Mouse (Mus musculus): ENCODE results near the gene Prodh2. TPM values are rescaled to one million over a fixed set of nuclear protein-coding genes. Genes with fewer than 3 reads are reported as not detected.

Gene Prodh2
- 218 and 246 TPM in 2 replicates for polyA plus RNA-seq (2012; rRNA removed)

DNA sequence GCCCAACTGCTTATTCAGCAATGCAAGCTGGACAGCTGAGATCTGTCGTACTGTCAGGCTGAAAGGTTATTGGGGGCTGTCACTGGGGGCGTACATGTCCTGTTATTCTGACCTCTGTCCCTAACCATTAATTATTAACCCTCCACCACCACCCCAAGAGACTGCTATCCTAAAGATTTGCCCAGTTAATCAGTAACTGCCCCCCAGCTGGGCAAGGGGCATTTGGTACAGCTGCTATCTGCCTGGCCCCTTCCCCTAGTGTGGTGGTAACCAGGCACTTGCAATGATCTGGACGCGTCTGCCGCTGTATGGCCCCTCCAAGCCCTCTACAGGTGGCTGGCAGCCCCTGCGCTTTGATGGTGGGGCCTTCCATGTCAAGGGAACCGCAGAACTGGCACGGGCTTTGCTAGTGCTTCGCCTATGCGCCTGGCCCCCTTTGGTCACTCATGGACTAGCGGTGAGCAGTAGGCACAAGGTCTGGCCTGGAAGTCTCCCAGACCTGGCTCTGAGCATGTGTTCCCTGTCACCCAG is at the start of gene Prodh2:
TSS of gene Prodh2 (plus strand) at position 222 of the 531 bp plus-strand sequence.
- H3K27ac ChIP-seq (ENCODE audit: insufficient read depth, low read depth, low read length): peak within 1 kb of the TSS; percentile 70
- no peaks in the 10 kb centered on the region for H3K27me3 ChIP-seq (replicated peaks; ENCODE audit: control insufficient read depth, insufficient read depth, low read length)
- H3K36me3 ChIP-seq (ENCODE audit: control insufficient read depth, insufficient read depth, low read length): no peaks in the 10 kb centered on the region
- peak; percentile 85 for DNase-seq
- 30% methylated on average over 11 of the region's 11 CpGs for WGBS
- H3K4me3 ChIP-seq (ENCODE audit: insufficient read depth, low read depth, low read length): peak within 1 kb of the TSS; percentile 50
- no peaks in the 10 kb centered on the region for H3K4me1 ChIP-seq (ENCODE audit: control insufficient read depth, insufficient read depth, low read length)
- no peak for TF ChIP-seq POLR2A (IDR thresholded peaks at IDR 0.05; ENCODE audit: low read depth, low read length)
- TF ChIP-seq CTCF (conservative IDR thresholded peaks at IDR 0.05; ENCODE audit: insufficient read depth, insufficient read length, low read depth, low read length): 0 out of 2 replicates have a peak, but pooled peaks have one; percentile 8

DNA sequence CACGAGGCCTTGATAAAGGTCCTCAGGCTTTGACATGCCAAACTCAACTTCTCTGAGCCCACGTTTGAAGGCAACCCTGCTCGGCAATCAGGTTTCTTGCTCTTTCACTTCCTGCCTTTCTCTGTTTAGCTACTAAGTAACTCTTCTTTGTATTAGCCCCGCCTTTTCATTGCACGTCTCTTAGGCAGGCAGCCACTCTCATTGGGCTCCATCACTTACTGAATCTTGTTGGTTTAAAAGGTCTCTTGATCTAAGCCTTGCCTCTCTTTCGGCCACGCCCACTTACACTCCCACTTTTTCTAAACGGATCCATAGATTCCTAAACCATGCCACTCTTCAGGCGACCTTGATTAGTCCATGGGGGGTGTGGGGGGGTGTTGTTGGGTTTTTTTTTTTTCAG is 49.7 kb upstream of the Prodh2 start:
- Histone ChIP-seq H3K27me3 (replicated peaks; ENCODE audit: control insufficient read depth, insufficient read depth, low read length) (no peaks in the 10 kb centered on the region), H3K36me3 (ENCODE audit: control insufficient read depth, insufficient read depth, low read length) (no peaks in the 10 kb centered on the region), H3K4me3 (ENCODE audit: insufficient read depth, low read depth, low read length) (no peak overlapping the region), H3K27ac (ENCODE audit: insufficient read depth, low read depth, low read length) (no peak overlapping the region), H3K4me1 (ENCODE audit: control insufficient read depth, insufficient read depth, low read length) (no peaks in the 10 kb centered on the region)
- WGBS: 27% methylated on average over 9 of the region's 9 CpGs
- TF ChIP-seq POLR2A (IDR thresholded peaks at IDR 0.05; ENCODE audit: low read depth, low read length) (no peak), CTCF (conservative IDR thresholded peaks at IDR 0.05; ENCODE audit: insufficient read depth, insufficient read length, low read depth, low read length) (no peak)
- DNase-seq: no peak

DNA sequence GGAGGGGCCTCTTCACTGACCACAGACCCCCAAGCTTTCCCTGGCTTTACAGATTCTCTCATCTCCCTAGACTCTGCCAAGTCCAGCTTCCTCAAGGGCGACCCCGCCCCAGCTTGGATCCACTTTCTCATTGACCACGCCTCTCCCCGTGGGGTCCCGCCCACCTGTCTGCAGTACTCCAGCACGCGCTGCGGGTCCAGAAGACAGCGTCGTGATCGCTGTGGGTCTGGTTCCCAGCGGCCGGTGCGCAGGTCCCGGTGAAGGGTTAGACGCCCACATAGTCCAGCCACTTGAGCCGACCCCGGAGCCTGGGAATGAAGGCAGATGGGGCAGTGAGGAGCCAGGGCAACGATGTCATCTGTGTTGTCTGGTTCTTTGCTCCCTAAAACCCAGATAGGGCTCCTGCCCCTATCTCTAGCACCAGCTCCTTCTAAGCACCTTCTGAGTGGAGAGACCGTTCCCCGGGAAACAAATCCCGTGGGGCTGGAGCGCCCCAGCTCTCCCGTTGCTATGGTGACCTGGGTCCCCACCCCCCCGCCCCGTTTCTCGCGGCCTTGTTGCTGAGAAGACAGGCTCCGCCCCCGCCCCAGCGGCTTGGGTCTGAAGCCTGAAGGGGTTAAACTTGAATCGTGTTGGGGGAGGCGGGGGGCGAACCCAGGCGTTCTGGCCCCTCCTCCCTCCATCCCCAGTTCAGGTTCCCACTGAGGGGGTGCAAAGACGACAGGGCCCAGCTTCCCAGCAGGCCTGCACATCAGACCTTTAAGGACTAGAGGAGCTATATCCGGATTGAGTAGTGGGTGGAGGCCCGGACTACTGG is 49.1 kb upstream of the Prodh2 start:
- Histone ChIP-seq H3K27ac (ENCODE audit: insufficient read depth, low read depth, low read length) (no peak overlapping the region), H3K36me3 (ENCODE audit: control insufficient read depth, insufficient read depth, low read length) (no peaks in the 10 kb centered on the region), H3K27me3 (replicated peaks; ENCODE audit: control insufficient read depth, insufficient read depth, low read length) (no peaks in the 10 kb centered on the region), H3K4me1 (ENCODE audit: control insufficient read depth, insufficient read depth, low read length) (no peaks in the 10 kb centered on the region), H3K4me3 (ENCODE audit: insufficient read depth, low read depth, low read length) (peak overlapping the region; percentile 47; the same call in 1 of the 2 replicates)
- no peak for DNase-seq
- no peak for TF ChIP-seq CTCF (conservative IDR thresholded peaks at IDR 0.05; ENCODE audit: insufficient read depth, insufficient read length, low read depth, low read length)
- no peak for TF ChIP-seq POLR2A (IDR thresholded peaks at IDR 0.05; ENCODE audit: low read depth, low read length)
- 2% methylated on average over 38 of the region's 38 CpGs for WGBS

DNA sequence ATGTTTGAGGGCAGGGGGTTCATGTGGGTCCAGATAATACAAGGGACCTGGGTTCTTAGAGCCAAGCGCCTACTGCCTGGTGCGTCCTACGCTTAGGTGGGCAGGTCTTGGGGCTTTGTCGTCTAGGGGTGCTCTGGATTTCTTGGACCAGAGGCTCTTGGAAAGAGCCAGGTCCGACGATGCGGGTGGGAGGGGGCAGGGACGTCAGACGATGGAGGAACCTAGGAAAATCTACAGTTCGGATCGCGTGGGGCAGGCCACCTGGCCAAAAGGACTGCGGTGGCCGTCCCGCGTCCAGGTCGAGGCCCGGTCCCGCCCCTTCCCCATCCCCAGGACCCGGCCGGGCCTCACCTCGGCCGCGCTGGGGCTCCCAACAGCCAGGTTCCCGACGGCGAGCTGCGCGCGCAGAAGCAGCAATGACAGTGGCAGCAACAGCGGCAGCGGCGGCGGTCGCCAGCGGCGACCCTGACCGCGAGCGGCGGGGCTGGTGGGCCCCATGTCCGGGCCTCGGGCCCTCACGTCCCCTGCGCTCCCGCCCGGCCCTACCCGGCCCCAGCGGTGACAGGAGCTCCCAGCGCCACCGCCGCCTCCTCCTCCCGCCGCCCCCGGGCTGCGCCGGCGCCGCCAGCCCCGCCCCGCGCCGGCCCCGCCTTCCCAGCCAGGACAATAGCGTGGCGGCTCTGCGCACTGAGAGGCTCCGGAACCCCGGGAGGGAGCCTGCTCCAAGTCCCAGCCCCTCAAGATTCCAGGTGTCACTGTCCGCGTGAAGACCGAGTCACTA is 48.3 kb upstream of the Prodh2 start, which contains the start of gene Aplp1:
TSS of gene Aplp1 (minus strand) at position 565 of the 781 bp plus-strand sequence.
- WGBS: under 1% methylated on average over 70 of the region's 72 CpGs
- peak within 1 kb of the TSS; percentile 47 for H3K4me3 ChIP-seq (ENCODE audit: insufficient read depth, low read depth, low read length)
- H3K27ac ChIP-seq (ENCODE audit: insufficient read depth, low read depth, low read length): no peak within 1 kb of the TSS
- DNase-seq: peak; percentile 65
- H3K36me3 ChIP-seq (ENCODE audit: control insufficient read depth, insufficient read depth, low read length): no peaks in the 10 kb centered on the region
- H3K27me3 ChIP-seq (replicated peaks; ENCODE audit: control insufficient read depth, insufficient read depth, low read length): no peaks in the 10 kb centered on the region
- H3K4me1 ChIP-seq (ENCODE audit: control insufficient read depth, insufficient read depth, low read length): no peaks in the 10 kb centered on the region
- TF ChIP-seq POLR2A (IDR thresholded peaks at IDR 0.05; ENCODE audit: low read depth, low read length) (no peak), CTCF (conservative IDR thresholded peaks at IDR 0.05; ENCODE audit: insufficient read depth, insufficient read length, low read depth, low read length) (no peak)

DNA sequence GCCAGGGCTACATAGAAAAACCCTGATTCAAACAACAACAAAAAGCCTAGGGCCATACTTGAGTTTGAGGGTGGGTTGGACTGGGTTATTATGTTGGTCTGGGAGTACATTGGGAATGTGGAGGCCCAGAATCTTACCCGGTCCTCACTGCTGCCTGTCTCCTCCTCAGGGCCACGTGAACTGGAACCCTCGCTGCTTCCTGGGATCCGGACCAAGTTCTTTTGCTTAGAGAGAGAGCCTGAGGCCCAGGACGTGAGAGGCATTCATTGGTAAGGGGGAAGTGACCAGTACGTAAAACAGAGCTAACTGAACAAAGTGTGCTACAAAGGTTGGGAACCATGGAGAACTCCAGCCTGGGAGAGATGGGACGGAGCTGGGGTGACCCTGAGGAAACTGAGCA is 43.2 kb upstream of the Prodh2 start:
- Histone ChIP-seq H3K36me3 (ENCODE audit: control insufficient read depth, insufficient read depth, low read length) (no peaks in the 10 kb centered on the region), H3K4me3 (ENCODE audit: insufficient read depth, low read depth, low read length) (no peak overlapping the region), H3K27me3 (replicated peaks; ENCODE audit: control insufficient read depth, insufficient read depth, low read length) (no peaks in the 10 kb centered on the region; the same call in 1 of the 2 replicates), H3K27ac (ENCODE audit: insufficient read depth, low read depth, low read length) (no peak overlapping the region), H3K4me1 (ENCODE audit: control insufficient read depth, insufficient read depth, low read length) (no peaks in the 10 kb centered on the region)
- TF ChIP-seq CTCF (conservative IDR thresholded peaks at IDR 0.05; ENCODE audit: insufficient read depth, insufficient read length, low read depth, low read length) (no peak), POLR2A (IDR thresholded peaks at IDR 0.05; ENCODE audit: low read depth, low read length) (no peak)
- 72% methylated on average over 7 of the region's 7 CpGs for WGBS
- no peak for DNase-seq

DNA sequence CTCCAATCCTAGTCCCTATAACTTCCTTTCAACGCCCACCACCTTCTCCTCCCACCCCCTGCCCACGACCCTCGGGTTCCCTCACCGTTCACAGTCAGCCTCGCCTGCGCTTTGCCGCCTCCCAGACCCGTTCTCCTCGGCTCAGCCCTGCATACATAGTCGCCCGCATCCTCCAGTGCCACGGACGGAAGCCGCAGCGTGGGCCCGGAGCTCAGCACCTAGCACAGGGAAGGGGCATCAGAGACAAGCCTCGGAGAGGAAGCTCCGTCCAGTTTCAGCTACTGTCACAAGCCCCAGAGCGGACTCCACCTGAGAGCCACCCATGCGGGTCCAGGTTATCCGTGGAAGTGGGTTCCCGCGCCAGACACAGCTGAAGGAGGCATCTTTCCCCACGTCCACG is 40.1 kb upstream of the Prodh2 start:
- 13% methylated on average over 25 of the region's 25 CpGs for WGBS
- H3K27ac ChIP-seq (ENCODE audit: insufficient read depth, low read depth, low read length): no peak overlapping the region
- DNase-seq: no peak
- no peak for TF ChIP-seq CTCF (conservative IDR thresholded peaks at IDR 0.05; ENCODE audit: insufficient read depth, insufficient read length, low read depth, low read length)
- TF ChIP-seq POLR2A (IDR thresholded peaks at IDR 0.05; ENCODE audit: low read depth, low read length): no peak
- H3K4me3 ChIP-seq (ENCODE audit: insufficient read depth, low read depth, low read length): no peak overlapping the region
- peaks cover 2% of the 10 kb centered on the region; the same call in 1 of the 2 replicates for H3K27me3 ChIP-seq (replicated peaks; ENCODE audit: control insufficient read depth, insufficient read depth, low read length)
- no peaks in the 10 kb centered on the region for H3K4me1 ChIP-seq (ENCODE audit: control insufficient read depth, insufficient read depth, low read length)
- H3K36me3 ChIP-seq (ENCODE audit: control insufficient read depth, insufficient read depth, low read length): no peaks in the 10 kb centered on the region
